Mouse (Mus musculus) G1E (cell line): ENCODE measurements around the gene Mgmt.

Experiments
- CTCF ChIP-seq: IDR thresholded peaks from 2 replicates; pipeline ENCODE4 v1.5.1; 2012; ENCODE audit warnings: low read depth, low read length, inconsistent platforms, mixed read lengths
- GATA1 ChIP-seq: IDR thresholded peaks from 2 replicates; pipeline ENCODE4 v1.6.1; 2012; ENCODE audit warnings: borderline replicate concordance, low read length, inconsistent platforms, mixed read lengths
- GATA2 ChIP-seq: IDR thresholded peaks from 2 replicates; pipeline ENCODE4 v1.6.1; 2012; ENCODE audit warnings: low read depth, low read length, inconsistent platforms, borderline replicate concordance
- POLR2AphosphoS5 ChIP-seq: IDR thresholded peaks from 2 replicates; pipeline ENCODE4 v1.6.1; 2012; ENCODE audit warnings: low read depth, low read length, inconsistent platforms; ENCODE audit not compliant: insufficient replicate concordance
- TAL1 ChIP-seq: conservative IDR thresholded peaks from 2 replicates; pipeline ENCODE4 v1.6.1; 2012; ENCODE audit warnings: low read depth, low read length, inconsistent platforms, mixed read lengths

DNA sequence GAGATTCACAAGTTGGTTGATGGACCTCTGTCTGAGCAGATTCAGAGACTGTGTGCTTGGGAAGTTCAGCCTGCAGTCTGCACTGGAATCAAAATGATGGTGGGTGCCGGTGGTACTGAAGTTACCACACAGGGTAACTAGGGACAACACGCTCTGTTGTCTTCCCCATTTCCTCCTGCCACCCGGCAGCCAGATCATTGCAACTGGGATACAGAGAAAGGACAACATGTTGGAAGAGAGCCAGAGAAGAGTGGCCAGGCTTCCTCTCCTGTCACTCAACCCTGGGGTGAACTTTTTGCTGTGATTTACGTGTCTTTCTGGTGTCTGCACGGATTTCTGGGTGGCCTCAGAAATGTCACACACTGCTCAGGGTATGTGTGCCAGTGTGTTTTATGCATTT, 107.4 kb downstream of the Mgmt start:
- TF ChIP-seq CTCF, result no peak
- no peak for TF ChIP-seq POLR2AphosphoS5
- TF ChIP-seq TAL1, result no peak
- TF ChIP-seq GATA1, result no peak
- TF ChIP-seq GATA2, result no peak
